Mouse (Mus musculus) cerebellum, adult 2 months (tissue): ENCODE data around the gene Fgf23. TPM values are rescaled to one million over a fixed set of nuclear protein-coding genes. Genes with fewer than 3 reads are reported as not detected.

Experiments
- DNase-seq, 2 experiments: peaks; one replicate each; pipeline ENCODE4 v3.0.0; 2021
- H3K27ac ChIP-seq: fragments of 200-500 bp; 2 replicates; pipeline ENCODE4 v1.5.1; 2012; ENCODE audit warnings: low read length, control low read depth, inconsistent platforms; ENCODE audit not compliant: insufficient read depth
- H3K27me3 ChIP-seq: fragments of 200-500 bp; 2 replicates; pipeline ENCODE4 v1.6.1; 2012; ENCODE audit warnings: inconsistent platforms, mild to moderate bottlenecking, low read length, moderate library complexity; ENCODE audit not compliant: control insufficient read depth, insufficient read depth
- H3K4me1 ChIP-seq: fragments of 200-500 bp; 2 replicates; pipeline ENCODE4 v1.6.1; 2011; ENCODE audit warnings: low read length; ENCODE audit not compliant: control insufficient read depth, insufficient read depth
- H3K4me3 ChIP-seq: fragments of 200-500 bp; replicated peaks from 2 replicates; pipeline ENCODE3; 2011; ENCODE audit warnings: mild to moderate bottlenecking, low read depth, low read length, control low read depth; ENCODE audit not compliant: insufficient read depth
- CTCF ChIP-seq: fragments of 200-500 bp; IDR thresholded peaks from 2 replicates; pipeline ENCODE4 v1.5.1; 2011; ENCODE audit warnings: low read depth, mild to moderate bottlenecking, control low read depth, low read length, moderate library complexity, borderline replicate concordance; ENCODE audit not compliant: insufficient read depth
- POLR2A ChIP-seq: fragments of 200-500 bp; IDR thresholded peaks from 2 replicates; pipeline ENCODE4 v1.6.1; 2011; ENCODE audit warnings: low read length, control low read depth, borderline replicate concordance; ENCODE audit not compliant: insufficient read depth
- WGBS: fragments of 180-500 bp; shearing (Covaris S2); methylation state at CpG from one replicate; pipeline ENCODE4 v1.1.7; 2018; 5-methylcytosine and 5-hydroxymethylcytosine counted together
- polyA plus RNA-seq: library from polyadenylated mRNA; depleted of rRNA; stranded (reverse); fragments of >200 nt; gene quantifications from 2 replicates; pipeline ENCODE4 v1.2.3, GENCODE M21; 2012

The Fgf23 gene
- polyA plus RNA-seq, 1 experiment: 1.1 TPM

GRCm38 (mm10) chr6:127106189-127106588 lies 33.5 kb downstream of the Fgf23 start:
- Histone ChIP-seq H3K27me3 (no peaks in the 10 kb centered on the region), H3K4me1 (no peaks in the 10 kb centered on the region), H3K4me3 (no peak overlapping the region), H3K27ac (no peak overlapping the region)
- 70% methylated on average over 5 of the region's 5 CpGs for WGBS
- DNase-seq: no peak
- no peak for TF ChIP-seq CTCF
- TF ChIP-seq POLR2A: no peak

- H3K4me1 ChIP-seq: no peaks in the 10 kb centered on the region
- H3K27me3 ChIP-seq: no peaks in the 10 kb centered on the region
- H3K4me3 ChIP-seq: no peak overlapping the region
- whole genome bisulfite sequencing: 58% methylated on average over 5 of the region's 5 CpGs
- DNase-seq: no peak
- no peak for TF ChIP-seq CTCF
- no peak overlapping the region for H3K27ac ChIP-seq
Measured at GRCm38 (mm10) chr6:127106726-127107125, 34.0 kb downstream of the Fgf23 start.

DNA sequence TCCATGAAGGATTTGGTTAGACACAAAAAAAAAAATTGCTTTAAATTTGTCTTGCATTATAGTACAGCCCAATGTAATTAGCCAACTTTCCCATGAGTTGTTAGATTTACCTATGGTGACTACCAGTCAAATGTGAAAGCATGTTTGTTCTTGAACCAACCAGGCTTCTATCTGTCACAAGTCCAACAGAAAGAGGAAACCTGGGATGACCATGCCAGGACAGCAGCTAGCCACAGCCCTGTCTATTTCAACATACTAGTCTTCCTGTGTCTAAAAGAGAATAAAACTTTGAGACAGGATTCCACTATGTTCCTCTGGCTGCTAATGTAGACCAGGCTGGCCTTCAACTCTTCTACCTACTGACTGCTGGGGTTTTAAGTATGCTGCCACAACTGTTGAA lies 34.7 kb downstream of the Fgf23 start:
- no peak overlapping the region for H3K4me3 ChIP-seq
- TF ChIP-seq CTCF (no peak), POLR2A (no peak)
- H3K27ac ChIP-seq: no peak overlapping the region
- H3K27me3 ChIP-seq: no peaks in the 10 kb centered on the region
- no peak for DNase-seq
- H3K4me1 ChIP-seq: no peaks in the 10 kb centered on the region

DNA sequence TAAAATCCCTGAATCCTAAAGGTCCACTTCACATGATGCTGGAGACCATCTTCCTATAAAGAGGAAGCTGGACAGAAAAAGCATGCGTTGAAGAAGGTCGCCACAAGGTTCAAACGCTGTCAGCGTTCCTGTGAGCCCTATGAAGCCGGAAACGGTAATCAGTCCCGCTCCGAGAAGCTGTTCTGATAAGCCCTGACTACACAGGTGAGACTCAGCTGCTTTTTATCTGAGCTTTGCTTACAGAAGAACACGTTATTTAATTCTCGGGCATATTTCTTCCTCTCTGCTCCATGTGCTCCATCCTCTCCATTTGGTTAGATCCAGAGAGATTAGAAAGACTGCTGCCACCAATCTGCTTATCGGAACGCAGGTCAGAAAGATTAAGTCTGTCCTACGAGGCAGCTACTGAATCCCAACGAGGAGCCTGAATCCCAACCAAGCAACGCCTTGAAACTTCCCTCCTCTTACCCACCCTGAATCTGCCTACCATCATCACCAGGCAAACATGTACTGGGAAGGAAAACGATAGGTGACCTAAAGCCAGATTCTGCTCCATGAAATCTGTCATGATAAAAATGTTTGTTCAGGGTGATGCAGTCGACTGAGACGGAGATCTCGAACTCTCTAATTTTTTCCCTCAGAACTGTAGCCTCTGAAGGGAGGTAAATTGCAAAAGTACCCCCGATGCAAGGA lies 35.8 kb downstream of the Fgf23 start:
- peak in 1 of 2 experiments; percentile 25 for DNase-seq
- WGBS: 30% methylated on average over 20 of the region's 20 CpGs
- Histone ChIP-seq H3K27ac (no peak overlapping the region), H3K27me3 (no peaks in the 10 kb centered on the region), H3K4me3 (peak overlapping the region; percentile 97), H3K4me1 (no peaks in the 10 kb centered on the region)
- TF ChIP-seq CTCF (no peak), POLR2A (no peak)

DNA sequence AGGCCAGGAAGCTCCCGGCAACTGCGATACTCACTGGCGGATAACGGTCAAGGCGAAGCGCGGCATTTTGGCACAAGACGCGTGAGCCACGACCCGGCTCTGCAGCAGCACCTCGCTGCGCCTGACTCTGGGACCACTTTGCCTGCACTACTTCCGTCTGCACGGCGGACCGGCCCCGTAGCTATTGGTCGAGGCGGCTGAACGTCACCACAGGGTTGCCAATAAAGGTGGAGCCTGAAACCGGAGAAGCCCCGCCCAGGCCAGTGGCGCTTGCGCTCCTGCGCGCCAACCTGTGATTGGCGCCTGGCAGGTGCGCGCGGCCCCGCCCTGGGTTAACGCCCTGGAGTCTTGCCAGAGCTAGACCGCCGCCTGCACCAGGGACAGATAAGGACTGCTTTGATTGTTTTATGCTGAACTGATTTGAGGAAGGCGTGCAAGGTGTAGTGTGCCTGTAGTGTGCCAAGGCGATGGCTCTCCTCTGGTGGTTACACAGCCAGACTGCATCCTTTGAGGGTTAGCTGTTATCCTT lies 36.8 kb downstream of the Fgf23 start, which contains the start of gene Tigar:
Gene Tigar, minus strand, starts transcription at position 156 of the 529 bp plus-strand sequence.
- no peaks in the 10 kb centered on the region for H3K27me3 ChIP-seq
- under 1% methylated on average over 37 of the region's 37 CpGs for WGBS
- H3K4me3 ChIP-seq: peak within 1 kb of the TSS; percentile 97
- no peaks in the 10 kb centered on the region for H3K4me1 ChIP-seq
- DNase-seq: peak; percentile 96 to 97
- H3K27ac ChIP-seq: peak within 1 kb of the TSS; percentile 49; the same call in 1 of the 2 replicates
- TF ChIP-seq POLR2A (peak; percentile 86), CTCF (no peak)

DNA sequence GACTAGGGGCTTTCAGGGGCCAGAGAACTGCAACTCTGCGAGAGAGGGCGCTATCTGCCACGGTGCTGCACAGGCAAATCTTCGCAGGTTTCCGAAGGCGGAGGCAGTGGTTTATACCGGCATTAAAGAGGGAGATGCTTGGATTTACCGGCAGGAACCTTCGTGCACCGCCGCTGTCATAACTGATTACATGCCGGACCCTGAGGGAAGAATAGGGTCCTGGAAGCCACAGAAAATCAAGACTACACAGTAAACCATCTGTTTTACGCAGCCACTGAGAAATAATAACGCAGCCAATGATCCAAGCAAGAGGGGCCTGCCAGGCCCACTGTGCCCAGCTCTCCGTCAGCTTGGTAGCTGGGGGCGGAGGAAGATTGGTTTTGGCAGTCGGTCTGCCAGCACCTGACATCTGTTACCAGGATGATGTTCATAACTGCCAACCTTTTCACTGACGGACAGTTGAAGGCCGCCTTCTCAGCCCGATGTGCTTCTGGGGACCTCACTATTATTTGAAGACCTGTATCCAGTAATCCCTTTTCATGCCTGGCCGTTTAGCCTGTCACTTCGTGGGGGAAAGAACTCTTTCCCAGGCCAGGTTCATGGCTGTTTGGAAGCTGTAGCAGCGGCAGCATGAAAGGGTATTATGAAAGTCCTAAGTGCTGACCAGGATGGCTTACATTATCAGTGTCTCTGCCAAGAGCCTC lies 42.2 kb downstream of the Fgf23 start:
- WGBS: 26% methylated on average over 23 of the region's 23 CpGs
- no peak for DNase-seq

GRCm38 (mm10) chr6:127122221-127122806 lies 49.6 kb downstream of the Fgf23 start:
- TF ChIP-seq POLR2A: no peak
- TF ChIP-seq CTCF: peak; percentile 31; the same call in 1 of the 2 replicates
- DNase-seq: no peak
- H3K27ac ChIP-seq: no peak overlapping the region
- no peaks in the 10 kb centered on the region for H3K27me3 ChIP-seq
- H3K4me1 ChIP-seq: no peaks in the 10 kb centered on the region
- H3K4me3 ChIP-seq: no peak overlapping the region
- 72% methylated on average over 4 of the region's 4 CpGs for WGBS

More for the DNA sequence above, 42.2 kb downstream of the Fgf23 start:
- no peak overlapping the region for H3K4me3 ChIP-seq
- no peaks in the 10 kb centered on the region for H3K27me3 ChIP-seq
- H3K27ac ChIP-seq: no peak overlapping the region
- TF ChIP-seq CTCF (no peak), POLR2A (no peak)
- no peaks in the 10 kb centered on the region for H3K4me1 ChIP-seq

DNA sequence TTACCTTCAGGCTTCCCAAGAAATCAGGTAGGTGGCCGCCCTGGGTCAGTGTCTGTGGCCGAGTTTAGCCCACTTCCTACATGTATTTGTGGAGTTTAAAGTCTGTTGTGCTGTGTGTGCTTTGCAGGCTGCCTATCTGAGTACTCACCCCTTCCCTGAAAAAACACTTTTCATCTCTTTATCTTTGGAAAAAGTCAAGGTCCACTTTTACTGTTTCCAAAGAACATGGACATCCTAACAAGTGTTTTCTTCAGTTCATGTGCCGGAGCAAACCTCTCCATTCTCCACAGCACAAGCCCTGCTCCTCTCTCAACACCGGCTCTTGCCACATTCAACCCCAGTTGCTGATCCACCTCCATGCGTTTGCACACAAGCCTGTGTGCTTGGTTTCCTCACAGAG lies 50.3 kb downstream of the Fgf23 start:
- Histone ChIP-seq H3K27me3 (no peaks in the 10 kb centered on the region), H3K27ac (no peak overlapping the region), H3K4me1 (no peaks in the 10 kb centered on the region), H3K4me3 (no peak overlapping the region)
- no peak for DNase-seq
- WGBS: 88% methylated on average over 5 of the region's 5 CpGs
- TF ChIP-seq CTCF (no peak), POLR2A (no peak)
